Mouse (Mus musculus) liver, embryonic 14.5 days (tissue): ENCODE measurements around the gene Eef1akmt1.

Source experiments
- CTCF ChIP-seq: IDR thresholded peaks from 2 replicates; pipeline ENCODE4 v1.5.1; 2016; ENCODE audit warnings: antibody characterized with exemption, low read depth, control low read depth
- EP300 ChIP-seq: IDR thresholded peaks from 2 replicates; pipeline ENCODE4 v1.6.1; 2016; ENCODE audit warnings: antibody characterized with exemption, low read depth

DNA sequence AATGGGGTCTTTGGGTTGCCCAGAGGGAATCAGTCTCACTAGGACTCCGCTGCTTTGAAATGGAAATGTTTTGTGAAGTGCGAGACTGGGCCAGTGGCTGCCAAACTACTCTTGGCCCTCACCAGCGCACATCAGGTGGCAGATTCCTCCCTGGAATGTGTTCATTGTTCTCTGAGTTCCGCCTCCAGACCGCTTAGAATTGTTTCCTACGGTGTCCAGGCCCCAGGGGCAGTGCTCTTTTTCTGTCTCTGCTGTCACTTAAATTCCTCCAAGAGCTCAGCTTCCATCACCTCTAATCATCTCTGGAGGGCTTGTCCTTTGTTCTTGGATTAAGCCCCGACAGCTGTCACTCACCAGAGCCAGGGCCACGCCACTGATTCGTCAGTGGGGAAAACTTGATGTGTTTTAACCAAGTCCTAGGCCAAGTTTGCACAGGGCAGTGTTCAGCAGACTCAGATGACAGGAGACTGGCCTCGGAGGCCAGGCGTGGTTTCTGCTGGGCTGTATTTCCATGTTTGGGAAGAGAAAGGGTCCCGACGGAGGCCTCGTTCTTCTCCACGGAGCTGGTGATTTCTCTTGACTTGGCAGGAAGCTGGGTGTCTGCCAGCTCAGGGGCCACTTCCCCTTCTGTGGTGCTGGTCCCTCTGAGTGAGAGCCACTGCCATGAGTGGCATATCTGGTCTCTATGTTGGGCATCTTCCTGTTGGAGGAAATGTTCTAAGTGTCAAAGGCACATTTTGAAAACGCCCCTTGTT lies 34.0 kb downstream of the Eef1akmt1 start:
- no peak for TF ChIP-seq CTCF
- no peak for TF ChIP-seq EP300
